Mouse (Mus musculus): Measurements from ENCODE around the gene Ube4a. TPM values are rescaled to one million over a fixed set of nuclear protein-coding genes. Genes with fewer than 3 reads are reported as not detected.

Gene Ube4a
- total and polyA plus RNA-seq, 3 experiments, result 8.4 to 39.6 (median 36.1) TPM

- intact Hi-C loops (cut with DNase I), result loop anchor here (5.0 kb wide), 2 partner anchors 84 to 111 kb away; partner anchors contain the start of gene Ube4a
- H3K79me2 ChIP-seq (replicated peaks; ENCODE audit: control insufficient read depth, insufficient read depth, low read length), result peaks cover 5% of the 10 kb centered on the region
- H3K9ac ChIP-seq (ENCODE audit: low read depth, low read length), result no peak overlapping the region
- WGBS, result 3% methylated on average over 21 of the region's 21 CpGs
- peaks cover 6% of the 10 kb centered on the region for H3K36me3 ChIP-seq (ENCODE audit: control insufficient read depth, insufficient read depth, low read length)
- peaks cover 3% of the 10 kb centered on the region for H3K4me1 ChIP-seq (ENCODE audit: control insufficient read depth, insufficient read depth, low read length)
- no peak for TF ChIP-seq CTCF (IDR thresholded peaks at IDR 0.05)
- TF ChIP-seq EP300 (IDR thresholded peaks at IDR 0.05; ENCODE audit: insufficient read depth, low read depth, low read length), result no peak
- no peak for TF ChIP-seq POLR2A (IDR thresholded peaks at IDR 0.05; ENCODE audit: insufficient read depth, low read depth, low read length)
- H3K27me3 ChIP-seq (ENCODE audit: control insufficient read depth, insufficient read depth, low read length), result no peaks in the 10 kb centered on the region
- no peak overlapping the region; the same call in 1 of the 2 replicates for H3K27ac ChIP-seq
- H3K4me3 ChIP-seq, result peak overlapping the region; percentile 68
- DNase-seq, result no peak
These were observed 82.3 kb downstream of the Ube4a start for GRCm38 (mm10) chr9:44882981-44883569.

- peak; percentile 41 to 50 for DNase-seq
- TF ChIP-seq EP300 (IDR thresholded peaks at IDR 0.05; ENCODE audit: insufficient read depth, low read depth, low read length), result no peak
- TF ChIP-seq CTCF (IDR thresholded peaks at IDR 0.05), result peak; percentile 33; the same call in 1 of the 2 replicates
- H3K27me3 ChIP-seq (ENCODE audit: control insufficient read depth, insufficient read depth, low read length), result no peaks in the 10 kb centered on the region
- H3K79me2 ChIP-seq (replicated peaks; ENCODE audit: control insufficient read depth, insufficient read depth, low read length), result peaks cover 6% of the 10 kb centered on the region
- peak overlapping the region; percentile 68 for H3K4me3 ChIP-seq
- H3K36me3 ChIP-seq (ENCODE audit: control insufficient read depth, insufficient read depth, low read length), result peaks cover 8% of the 10 kb centered on the region
- peak overlapping the region; percentile 71 for H3K9ac ChIP-seq (ENCODE audit: low read depth, low read length)
- intact Hi-C loops (cut with DNase I), result loop anchor here (5.0 kb wide), 2 partner anchors 85 to 110 kb away; partner anchors contain the start of gene Ube4a
- H3K27ac ChIP-seq, result peak overlapping the region; percentile 94
- H3K4me1 ChIP-seq (ENCODE audit: control insufficient read depth, insufficient read depth, low read length), result peaks cover 5% of the 10 kb centered on the region
- under 1% methylated on average over 26 of the region's 27 CpGs for WGBS
These were observed 82.9 kb downstream of the Ube4a start for GRCm38 (mm10) chr9:44882436-44882980.

DNA sequence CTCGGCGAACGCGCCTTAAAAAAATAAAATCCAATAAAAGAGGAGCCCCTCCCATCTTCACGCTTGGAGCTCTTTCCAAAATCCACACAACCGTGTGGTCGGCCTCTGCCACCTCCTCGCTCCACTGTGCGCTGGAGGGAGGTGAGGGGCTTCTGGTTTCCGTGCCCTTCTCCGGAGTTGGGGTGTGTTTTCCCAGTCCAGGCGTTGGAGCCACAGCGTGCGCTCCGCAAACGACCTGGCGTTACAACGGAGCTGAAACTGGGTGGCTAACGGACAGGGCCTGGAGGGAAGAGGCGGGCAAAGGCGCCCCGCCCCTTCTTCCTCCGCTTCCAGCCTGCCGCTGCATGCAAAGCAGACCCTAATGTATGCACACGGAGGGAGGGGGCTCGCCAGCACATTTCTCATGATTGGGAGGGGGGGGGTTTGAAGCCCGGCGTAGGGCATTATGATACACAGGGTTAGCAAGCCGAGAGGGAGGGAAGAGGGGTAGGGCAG lies 83.4 kb downstream of the Ube4a start:
- Histone ChIP-seq H3K27me3 (ENCODE audit: control insufficient read depth, insufficient read depth, low read length) (no peaks in the 10 kb centered on the region), H3K27ac (peak overlapping the region; percentile 94), H3K4me1 (ENCODE audit: control insufficient read depth, insufficient read depth, low read length) (peaks cover 9% of the 10 kb centered on the region), H3K36me3 (ENCODE audit: control insufficient read depth, insufficient read depth, low read length) (peaks cover 12% of the 10 kb centered on the region), H3K79me2 (replicated peaks; ENCODE audit: control insufficient read depth, insufficient read depth, low read length) (peaks cover 10% of the 10 kb centered on the region), H3K9ac (ENCODE audit: low read depth, low read length) (peak overlapping the region; percentile 71), H3K4me3 (peak overlapping the region; percentile 68)
- DNase-seq, result peak; percentile 82 to 85
- under 1% methylated on average over 29 of the region's 29 CpGs for WGBS
- intact Hi-C loops (cut with DNase I), result loop anchor here (2.0 to 5.0 kb wide), 6 partner anchors 15 to 110 kb away; partner anchors contain the start of genes Atp5l and Ube4a
- TF ChIP-seq EP300 (IDR thresholded peaks at IDR 0.05; ENCODE audit: insufficient read depth, low read depth, low read length) (no peak), POLR2A (IDR thresholded peaks at IDR 0.05; ENCODE audit: insufficient read depth, low read depth, low read length) (peak; percentile 82)

DNA sequence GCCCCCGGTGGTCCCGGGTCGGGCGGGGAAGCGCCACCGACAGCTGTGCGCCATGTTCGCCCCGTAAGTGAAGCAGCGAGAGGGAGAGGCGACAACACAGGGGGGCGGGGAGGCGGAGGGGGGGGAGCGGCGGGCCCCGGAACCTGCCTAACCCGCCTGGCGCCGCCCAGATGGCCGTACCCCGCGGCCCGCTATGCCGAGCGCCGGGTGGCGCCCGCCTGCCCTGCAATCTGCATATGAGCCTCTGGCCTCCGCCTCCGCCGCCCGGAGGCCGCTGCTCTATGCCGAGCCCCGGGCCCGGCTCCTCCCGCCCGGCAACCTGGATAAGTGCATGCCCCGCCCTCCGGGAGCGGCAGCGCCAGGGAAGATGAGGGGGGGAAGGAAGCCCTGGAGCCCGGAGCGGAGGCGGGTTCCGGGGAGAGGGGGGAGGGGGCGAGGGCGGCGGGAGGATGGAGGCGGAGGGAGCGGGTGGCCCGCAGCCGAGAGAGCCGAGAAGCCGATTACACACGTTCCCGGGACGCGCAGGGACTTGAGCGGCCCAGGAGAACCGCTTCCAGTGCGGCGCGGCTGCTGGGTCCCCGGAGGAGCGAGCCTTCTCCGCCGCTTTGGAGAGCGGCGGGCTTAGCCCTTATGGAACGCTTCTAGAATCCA lies 84.1 kb downstream of the Ube4a start, which contains the start of gene Kmt2a:
Gene Kmt2a (minus strand): TSS at position 76 of the 651 bp plus-strand sequence.
- H3K79me2 ChIP-seq (replicated peaks; ENCODE audit: control insufficient read depth, insufficient read depth, low read length), result peaks cover 10% of the 10 kb centered on the region
- peak within 1 kb of the TSS; percentile 98 for H3K4me3 ChIP-seq
- no peaks in the 10 kb centered on the region for H3K27me3 ChIP-seq (ENCODE audit: control insufficient read depth, insufficient read depth, low read length)
- H3K9ac ChIP-seq (ENCODE audit: low read depth, low read length), result peak within 1 kb of the TSS; percentile 98
- WGBS, result 1% methylated on average over 57 of the region's 71 CpGs
- H3K36me3 ChIP-seq (ENCODE audit: control insufficient read depth, insufficient read depth, low read length), result peaks cover 13% of the 10 kb centered on the region
- H3K27ac ChIP-seq, result peak within 1 kb of the TSS; percentile 94
- peaks cover 10% of the 10 kb centered on the region for H3K4me1 ChIP-seq (ENCODE audit: control insufficient read depth, insufficient read depth, low read length)
- intact Hi-C loops (cut with DNase I), result loop anchor here (2.0 to 5.0 kb wide), 6 partner anchors 15 to 109 kb away; partner anchors contain the start of genes Atp5l and Ube4a
- DNase-seq, result peak; percentile 98 to 100
- TF ChIP-seq POLR2A (IDR thresholded peaks at IDR 0.05; ENCODE audit: insufficient read depth, low read depth, low read length) (peak; percentile 50; the same call in 1 of the 2 replicates), EP300 (IDR thresholded peaks at IDR 0.05; ENCODE audit: insufficient read depth, low read depth, low read length) (no peak)

DNA sequence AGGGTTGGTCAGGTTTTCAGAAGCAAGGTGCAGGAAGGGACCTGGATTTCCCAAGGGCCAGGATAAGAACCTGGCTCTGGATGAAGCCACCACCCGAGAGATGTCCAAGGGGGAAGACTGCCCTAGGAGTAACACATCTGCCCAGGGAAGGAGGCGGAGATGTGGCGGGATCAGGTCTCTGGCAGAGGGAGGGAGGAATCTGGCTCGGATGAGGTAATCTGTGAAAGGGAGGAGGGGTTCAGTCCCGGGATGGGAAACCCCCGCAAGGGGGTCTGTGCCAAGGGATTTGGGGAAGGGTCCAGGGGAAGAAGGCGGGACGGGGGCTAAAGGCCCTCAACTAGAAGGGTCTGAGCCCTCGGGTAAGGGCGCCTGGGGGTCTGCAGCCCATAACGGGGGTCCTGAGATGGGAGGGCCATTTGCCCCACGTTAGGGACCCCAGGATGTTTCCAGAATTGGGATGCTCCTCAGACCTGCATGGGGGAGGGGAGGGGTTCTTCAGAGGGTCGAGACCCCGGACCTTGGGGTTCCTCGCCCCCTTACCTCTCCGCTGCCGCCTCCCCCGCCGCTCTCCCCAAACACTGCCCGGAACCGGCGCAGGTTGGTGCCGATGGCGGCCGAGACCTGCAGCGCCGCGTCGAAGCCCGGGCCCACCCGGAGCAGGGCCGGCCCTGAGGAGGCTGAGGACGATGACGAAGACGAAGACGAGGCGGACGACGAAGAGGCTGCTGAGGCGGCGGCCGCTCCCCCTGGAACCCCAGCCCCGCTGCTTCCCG lies 84.9 kb downstream of the Ube4a start:
- H3K27me3 ChIP-seq (ENCODE audit: control insufficient read depth, insufficient read depth, low read length), result no peaks in the 10 kb centered on the region
- DNase-seq, result peak in 1 of 2 experiments; percentile 26
- peaks cover 12% of the 10 kb centered on the region for H3K4me1 ChIP-seq (ENCODE audit: control insufficient read depth, insufficient read depth, low read length)
- intact Hi-C loops (cut with DNase I), result loop anchor here (2.0 to 5.0 kb wide), 6 partner anchors 14 to 108 kb away; partner anchors contain the start of genes Atp5l and Ube4a
- WGBS, result under 1% methylated on average over 42 of the region's 44 CpGs
- no peak for TF ChIP-seq CTCF (IDR thresholded peaks at IDR 0.05)
- no peak for TF ChIP-seq EP300 (IDR thresholded peaks at IDR 0.05; ENCODE audit: insufficient read depth, low read depth, low read length)
- TF ChIP-seq POLR2A (IDR thresholded peaks at IDR 0.05; ENCODE audit: insufficient read depth, low read depth, low read length), result no peak
- peak overlapping the region; percentile 82 for H3K27ac ChIP-seq
- H3K9ac ChIP-seq (ENCODE audit: low read depth, low read length), result peak overlapping the region; percentile 98
- peaks cover 11% of the 10 kb centered on the region for H3K79me2 ChIP-seq (replicated peaks; ENCODE audit: control insufficient read depth, insufficient read depth, low read length)
- peak overlapping the region; percentile 98 for H3K4me3 ChIP-seq
- H3K36me3 ChIP-seq (ENCODE audit: control insufficient read depth, insufficient read depth, low read length), result peaks cover 16% of the 10 kb centered on the region
